Mouse (Mus musculus) liver, embryonic 14.5 days (tissue): ENCODE measurements around the gene Aldh9a1.

Experiments
- CTCF ChIP-seq: IDR thresholded peaks from 2 replicates; pipeline ENCODE4 v1.5.1; 2016; ENCODE audit warnings: antibody characterized with exemption, low read depth, control low read depth
- EP300 ChIP-seq: IDR thresholded peaks from 2 replicates; pipeline ENCODE4 v1.6.1; 2016; ENCODE audit warnings: antibody characterized with exemption, low read depth

DNA sequence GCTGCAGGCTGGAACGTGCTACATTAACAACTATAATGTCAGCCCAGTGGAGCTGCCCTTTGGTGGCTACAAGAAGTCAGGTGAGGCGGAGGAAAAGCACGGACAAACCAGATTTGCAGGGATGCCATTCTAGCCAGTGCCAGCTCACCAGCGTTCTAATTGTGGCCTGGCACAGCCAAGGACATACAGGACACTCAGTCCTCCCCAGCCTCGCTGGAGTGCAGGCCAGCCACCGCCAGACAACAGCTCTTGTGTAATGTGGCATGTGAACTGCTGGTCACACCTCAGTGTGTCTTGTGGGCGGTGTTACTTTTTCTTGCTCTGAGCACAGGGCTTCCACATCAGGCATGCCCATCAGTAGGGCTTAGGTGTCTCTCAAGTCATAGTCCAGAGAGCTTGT is 16.0 kb downstream of the Aldh9a1 start:
- no peak for TF ChIP-seq EP300
- no peak for TF ChIP-seq CTCF
